Mouse (Mus musculus) cortical plate, adult 2 months (tissue): ENCODE data around the gene Nbeal1.

Source experiments
- CTCF ChIP-seq: fragments of 200-500 bp; IDR thresholded peaks from 2 replicates; pipeline ENCODE4 v1.5.1; 2011; ENCODE audit warnings: mild to moderate bottlenecking, control low read depth, low read length; ENCODE audit not compliant: insufficient read depth; ENCODE audit errors: extremely low read depth
- POLR2A ChIP-seq: fragments of 200-500 bp; IDR thresholded peaks from 2 replicates; pipeline ENCODE4 v1.6.1; 2011; ENCODE audit warnings: mild to moderate bottlenecking, low read length, control low read depth; ENCODE audit not compliant: insufficient read depth; ENCODE audit errors: extremely low read depth

- TF ChIP-seq POLR2A (no peak), CTCF (no peak)
Measured at GRCm38 (mm10) chr1:60188454-60188853, 8.1 kb downstream of the Nbeal1 start.
